Mouse (Mus musculus) embryonic facial prominence, embryonic 14.5 days (tissue): ENCODE data around the gene Dach1. TPM values are rescaled to one million over a fixed set of nuclear protein-coding genes. Genes with fewer than 3 reads are reported as not detected.
A peak's percentile ranks its signal among the peaks of the same experiment; 100 is the strongest.

Experiments
- ATAC-seq: fragments of 200-750 bp; cut with Nextera tagmentation; 2 replicates; pipeline ENCODE4 v1.8.0; 2017; ENCODE audit warnings: low read depth, moderate number of reproducible peaks, moderate TSS enrichment
- DNase-seq: peaks from one replicate; pipeline ENCODE4 v3.0.0-alpha.2; 2015; ENCODE audit warnings: low spot score
- H3K27ac ChIP-seq: fragments of 300-500 bp; sonication (generic); replicated peaks from 2 replicates; pipeline ENCODE4 v1.5.1; 2014; ENCODE audit warnings: low read depth, mild to moderate bottlenecking, low read length, moderate library complexity
- H3K27me3 ChIP-seq: fragments of 300-500 bp; sonication (generic); replicated peaks from 2 replicates; pipeline ENCODE4 v1.6.1; 2014; ENCODE audit warnings: low read length; ENCODE audit not compliant: control insufficient read depth, insufficient read depth
- H3K36me3 ChIP-seq: fragments of 300-500 bp; sonication (generic); 2 replicates; pipeline ENCODE4 v1.6.1; 2014; ENCODE audit warnings: low read length, mixed read lengths; ENCODE audit not compliant: control insufficient read depth, insufficient read depth
- H3K4me1 ChIP-seq: fragments of 300-500 bp; sonication (generic); 2 replicates; pipeline ENCODE4 v1.6.1; 2014; ENCODE audit warnings: antibody characterized with exemption, low read length; ENCODE audit not compliant: control insufficient read depth, insufficient read depth
- H3K4me2 ChIP-seq: fragments of 300-500 bp; sonication (generic); 2 replicates; pipeline ENCODE4 v1.6.1; 2014; ENCODE audit warnings: low read depth, mild to moderate bottlenecking, low read length, moderate library complexity, mixed read lengths
- H3K4me3 ChIP-seq: fragments of 300-500 bp; sonication (generic); 2 replicates; pipeline ENCODE4 v1.5.1; 2014; ENCODE audit warnings: low read depth, mild to moderate bottlenecking, low read length
- H3K9ac ChIP-seq: fragments of 300-500 bp; sonication (generic); 2 replicates; pipeline ENCODE4 v1.6.1; 2014; ENCODE audit warnings: low read depth, mild to moderate bottlenecking, low read length, moderate library complexity, mixed read lengths
- H3K9me3 ChIP-seq: fragments of 300-500 bp; sonication (generic); 2 replicates; pipeline ENCODE4 v1.6.1; 2016; ENCODE audit warnings: low read length; ENCODE audit not compliant: control insufficient read depth
- WGBS: fragments of 180-500 bp; shearing (Covaris S2); extraction: QIAGEN DNeasy Blood & Tissue Kit; methylation state at CpG from one replicate; pipeline ENCODE4 v1.1.7; 2014; 5-methylcytosine and 5-hydroxymethylcytosine counted together
- polyA plus RNA-seq: library from polyadenylated mRNA; unstranded; fragments of >200 nt; fragmentation: Nextera tagmentation; extraction: Ambion mirVana; gene quantifications from 2 replicates; pipeline ENCODE4 v1.2.1, GENCODE M21; 2014

Dach1 gene
- polyA plus RNA-seq, 1 experiment from 2014 or later = 4.1 TPM

DNA sequence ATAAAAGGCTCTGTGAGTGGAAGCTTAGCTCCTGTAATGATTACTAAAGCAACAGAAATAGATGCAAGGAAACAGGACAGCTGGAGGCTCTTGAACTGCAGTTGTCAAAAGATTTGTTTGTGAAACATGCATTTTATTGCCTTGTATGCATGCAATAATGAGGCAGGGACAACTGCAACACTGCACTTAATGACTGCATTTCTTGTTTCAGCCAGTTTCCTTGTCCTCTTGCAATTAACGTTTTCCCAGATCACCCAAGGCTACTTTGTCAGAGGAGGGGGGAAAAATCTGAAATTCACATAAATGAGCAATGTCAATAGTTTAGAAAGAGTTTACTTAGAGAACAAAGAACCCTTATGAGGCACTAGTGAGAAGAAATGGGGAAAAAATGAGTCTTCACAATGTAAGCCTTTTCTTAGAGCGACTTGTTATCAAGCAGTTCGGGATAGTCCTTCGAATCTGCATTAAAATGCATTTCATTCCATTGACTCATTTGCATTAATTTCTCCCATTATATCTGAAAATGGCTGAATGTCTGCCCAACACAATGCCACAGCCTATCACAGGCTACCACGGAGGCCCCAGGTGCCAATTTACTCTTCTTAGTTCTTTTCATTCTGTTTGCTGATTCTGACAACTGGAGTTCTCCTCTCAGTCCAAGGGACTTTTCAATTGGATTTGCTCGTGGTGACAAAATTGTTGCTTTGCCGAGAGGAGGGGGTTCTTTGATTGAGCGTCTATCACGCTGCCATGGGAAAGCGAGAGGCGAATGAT, 96.7 kb downstream of the Dach1 start:
- H3K4me1 ChIP-seq = peaks cover 8% of the 10 kb centered on the region; the same call in 1 of the 2 replicates
- ATAC-seq (peak; percentile 33; the same call in 1 of the 2 replicates), DNase-seq (peak; percentile 20)
- H3K36me3 ChIP-seq = no peaks in the 10 kb centered on the region
- WGBS = 45% methylated on average over 11 of the region's 11 CpGs
- no peak overlapping the region for H3K27ac ChIP-seq
- no peak overlapping the region for H3K9ac ChIP-seq
- H3K27me3 ChIP-seq = no peaks in the 10 kb centered on the region
- H3K9me3 ChIP-seq = no peaks in the 10 kb centered on the region
- H3K4me2 ChIP-seq = no peak overlapping the region
- no peak overlapping the region for H3K4me3 ChIP-seq

DNA sequence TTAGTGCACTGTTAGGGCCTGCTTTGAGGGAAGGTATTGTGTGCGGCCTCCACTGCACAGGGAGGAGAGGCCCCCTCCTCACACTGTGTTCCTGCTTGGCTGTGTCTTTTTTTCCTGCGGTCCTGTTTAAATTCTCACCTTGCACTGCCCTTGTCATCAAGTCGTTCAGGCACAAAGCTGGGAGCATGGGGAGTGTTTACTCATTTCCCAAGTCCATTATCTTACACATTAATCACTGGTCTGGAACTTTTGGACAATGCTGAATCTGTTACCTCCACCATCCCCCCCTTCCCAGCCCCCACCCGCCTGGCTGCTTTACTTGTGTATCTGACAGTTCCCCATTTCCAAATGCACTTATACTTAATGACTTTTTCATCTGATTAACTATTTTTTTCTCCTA, 97.7 kb downstream of the Dach1 start:
- Histone ChIP-seq H3K36me3 (no peaks in the 10 kb centered on the region), H3K27ac (no peak overlapping the region), H3K4me3 (no peak overlapping the region), H3K9ac (no peak overlapping the region), H3K9me3 (no peaks in the 10 kb centered on the region), H3K4me2 (no peak overlapping the region), H3K4me1 (peaks cover 8% of the 10 kb centered on the region; the same call in 1 of the 2 replicates), H3K27me3 (no peaks in the 10 kb centered on the region)
- no peak for ATAC-seq
- WGBS = 41% methylated on average over 4 of the region's 4 CpGs
- DNase-seq = no peak

DNA sequence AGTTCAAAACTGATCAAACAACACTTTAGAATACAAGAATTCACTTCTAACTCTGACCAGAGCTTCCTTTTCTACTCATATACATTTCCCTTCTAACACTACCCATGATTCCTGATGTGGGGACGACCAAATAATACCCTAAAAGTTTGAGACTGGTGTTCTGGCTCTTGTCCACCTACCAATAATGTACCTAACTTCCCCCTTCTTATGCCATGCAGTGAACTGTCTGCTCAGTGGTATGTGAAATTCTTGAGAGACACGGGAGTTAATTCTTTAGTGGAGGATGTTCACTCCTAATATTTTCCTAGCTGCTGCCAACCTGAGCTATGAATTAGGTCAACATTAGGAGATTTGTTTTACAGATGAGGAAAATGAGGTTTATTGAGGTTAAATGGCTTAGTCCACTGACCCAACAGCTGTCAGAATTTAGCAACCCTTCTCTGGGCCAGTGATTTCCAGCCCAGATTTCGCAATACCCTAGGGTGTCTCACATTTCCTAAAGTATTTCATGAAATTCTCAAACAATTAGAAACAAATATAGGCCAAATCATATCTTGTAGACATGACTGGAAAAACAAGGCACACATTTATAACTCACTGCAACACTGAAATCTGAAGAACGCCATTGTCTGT, 102.2 kb downstream of the Dach1 start:
- Histone ChIP-seq H3K27me3 (no peaks in the 10 kb centered on the region), H3K4me3 (no peak overlapping the region), H3K4me1 (peaks cover under 1% of the 10 kb centered on the region; the same call in 1 of the 2 replicates), H3K36me3 (no peaks in the 10 kb centered on the region), H3K4me2 (no peak overlapping the region), H3K9me3 (no peaks in the 10 kb centered on the region), H3K27ac (no peak overlapping the region), H3K9ac (no peak overlapping the region)
- WGBS = 51% methylated on average over 4 of the region's 4 CpGs
- DNase-seq = no peak
- no peak for ATAC-seq

DNA sequence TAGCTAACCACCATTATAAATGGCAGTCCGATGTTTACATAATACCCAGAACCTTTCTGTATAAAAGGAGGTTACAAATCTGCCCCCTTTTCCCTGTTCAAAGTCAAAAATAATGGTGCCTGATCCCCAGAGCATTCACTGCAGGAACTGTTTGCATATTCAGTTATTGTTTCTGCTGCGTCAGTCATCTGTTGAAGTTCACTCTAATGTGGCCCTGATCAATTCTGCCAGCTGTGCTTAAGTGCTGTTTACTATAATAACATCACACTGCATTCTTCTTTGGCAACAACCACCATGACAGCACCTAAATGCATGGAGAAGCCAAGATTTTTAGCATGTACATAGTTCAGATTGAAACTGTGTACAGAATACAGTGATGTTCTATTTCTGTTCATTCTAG, 105.4 kb downstream of the Dach1 start:
- no peak for ATAC-seq

DNA sequence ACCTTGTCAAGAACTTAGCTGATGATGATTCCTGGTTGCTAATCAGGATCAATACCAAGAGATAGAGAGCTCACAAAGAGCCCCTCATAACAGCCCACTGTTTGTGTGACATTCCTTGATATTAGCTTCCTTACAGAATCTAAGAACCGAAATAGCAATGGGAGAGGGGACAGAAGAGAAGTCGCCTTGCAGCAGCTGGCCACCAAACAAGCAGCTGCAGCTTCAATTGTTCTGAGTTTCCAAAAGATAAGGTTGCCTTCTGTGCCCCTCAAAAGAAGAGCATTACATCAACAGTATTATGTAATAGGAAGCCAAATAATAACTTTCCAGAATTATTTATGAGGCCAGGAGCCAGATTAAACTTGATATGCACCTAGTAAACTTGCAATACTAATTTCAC, 120.2 kb downstream of the Dach1 start:
- Histone ChIP-seq H3K9ac (no peak overlapping the region), H3K9me3 (no peaks in the 10 kb centered on the region), H3K36me3 (no peaks in the 10 kb centered on the region), H3K4me2 (no peak overlapping the region), H3K27me3 (no peaks in the 10 kb centered on the region), H3K4me1 (no peaks in the 10 kb centered on the region), H3K4me3 (no peak overlapping the region), H3K27ac (no peak overlapping the region)
- ATAC-seq (no peak), DNase-seq (no peak)
- 41% methylated on average over 2 of the region's 2 CpGs for WGBS

More for the DNA sequence above, 105.4 kb downstream of the Dach1 start:
- no peak overlapping the region for H3K4me2 ChIP-seq
- no peaks in the 10 kb centered on the region for H3K4me1 ChIP-seq
- 73% methylated on average over 2 of the region's 2 CpGs for WGBS
- no peaks in the 10 kb centered on the region for H3K36me3 ChIP-seq
- no peaks in the 10 kb centered on the region for H3K27me3 ChIP-seq
- no peak overlapping the region for H3K27ac ChIP-seq
- H3K9me3 ChIP-seq = no peaks in the 10 kb centered on the region
- no peak overlapping the region for H3K9ac ChIP-seq
- no peak overlapping the region for H3K4me3 ChIP-seq
- no peak for DNase-seq

DNA sequence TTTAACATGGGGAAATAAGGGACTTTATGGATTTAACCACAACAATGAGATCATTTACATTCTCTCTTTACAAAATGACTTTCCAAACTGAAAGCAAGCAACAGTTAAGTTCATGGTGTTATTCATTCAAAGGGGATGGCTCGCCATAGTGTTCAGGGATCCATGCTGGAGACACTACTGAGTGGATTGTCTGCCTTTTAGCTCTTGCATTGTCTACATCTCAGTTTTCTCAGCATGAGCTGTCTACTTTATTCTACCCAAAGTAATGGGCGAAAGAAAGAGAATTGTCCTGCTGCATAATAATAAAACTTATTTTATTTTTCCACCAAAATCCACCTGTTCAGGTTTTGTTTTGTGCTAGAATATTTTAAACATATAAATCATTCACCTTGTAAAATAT, 121.2 kb downstream of the Dach1 start:
- DNase-seq (no peak), ATAC-seq (no peak)
- no peak overlapping the region for H3K4me2 ChIP-seq
- H3K27ac ChIP-seq = no peak overlapping the region
- no peak overlapping the region for H3K9ac ChIP-seq
- 83% methylated on average over 2 of the region's 2 CpGs for WGBS
- H3K4me3 ChIP-seq = no peak overlapping the region
- H3K36me3 ChIP-seq = no peaks in the 10 kb centered on the region
- no peaks in the 10 kb centered on the region for H3K27me3 ChIP-seq
- H3K4me1 ChIP-seq = no peaks in the 10 kb centered on the region
- H3K9me3 ChIP-seq = no peaks in the 10 kb centered on the region

DNA sequence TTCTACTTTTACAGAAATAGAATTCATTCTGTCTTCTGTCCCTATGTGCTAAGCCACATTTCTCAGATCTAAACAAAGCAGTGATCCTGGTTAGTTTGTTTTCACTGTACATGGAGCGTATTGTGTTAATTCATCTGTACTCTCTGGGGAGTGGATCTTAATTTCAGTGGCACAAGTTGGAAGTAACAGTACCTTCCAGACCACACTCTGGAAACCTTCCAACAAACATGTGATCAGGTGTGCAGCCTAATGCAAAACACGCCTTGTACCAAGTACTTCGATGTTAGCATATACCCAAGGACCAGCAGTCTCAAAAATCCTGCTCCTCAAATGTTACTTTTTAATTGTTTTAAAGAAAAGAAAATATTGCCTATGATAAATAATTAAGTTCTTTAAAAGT, 121.9 kb downstream of the Dach1 start:
- 48% methylated on average over 3 of the region's 3 CpGs for WGBS

DNA sequence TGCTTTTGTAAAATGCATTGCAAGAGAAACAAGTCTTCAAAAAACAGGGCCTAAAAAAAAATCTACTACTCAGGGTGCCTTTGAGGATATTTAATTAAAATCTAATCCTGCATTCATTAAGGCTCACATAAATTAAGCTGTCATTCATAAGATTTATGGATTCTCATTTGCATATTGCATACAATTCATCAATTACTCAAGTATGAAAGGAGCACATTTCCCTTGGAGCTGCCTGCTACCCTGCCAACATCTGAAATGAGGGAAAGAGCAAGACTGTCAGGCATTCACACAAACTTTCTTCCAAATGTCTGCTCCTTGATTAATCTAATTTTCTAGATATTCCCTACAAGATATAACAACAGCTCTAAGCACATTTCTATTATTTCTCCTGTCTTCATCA, 122.6 kb downstream of the Dach1 start:
- H3K36me3 ChIP-seq = no peaks in the 10 kb centered on the region
- no peak overlapping the region for H3K4me3 ChIP-seq
- no peak overlapping the region for H3K9ac ChIP-seq
- no peak overlapping the region for H3K27ac ChIP-seq
- DNase-seq (no peak), ATAC-seq (no peak)
- no peaks in the 10 kb centered on the region for H3K4me1 ChIP-seq
- H3K4me2 ChIP-seq = no peak overlapping the region
- H3K9me3 ChIP-seq = no peaks in the 10 kb centered on the region
- H3K27me3 ChIP-seq = no peaks in the 10 kb centered on the region

More for the DNA sequence above, 121.9 kb downstream of the Dach1 start:
- Histone ChIP-seq H3K4me1 (no peaks in the 10 kb centered on the region), H3K36me3 (no peaks in the 10 kb centered on the region), H3K27me3 (no peaks in the 10 kb centered on the region), H3K27ac (no peak overlapping the region), H3K4me3 (no peak overlapping the region), H3K9ac (no peak overlapping the region), H3K9me3 (no peaks in the 10 kb centered on the region), H3K4me2 (no peak overlapping the region)
- peak; percentile 75; the same call in 1 of the 2 replicates for ATAC-seq
- DNase-seq = peak; percentile 50

DNA sequence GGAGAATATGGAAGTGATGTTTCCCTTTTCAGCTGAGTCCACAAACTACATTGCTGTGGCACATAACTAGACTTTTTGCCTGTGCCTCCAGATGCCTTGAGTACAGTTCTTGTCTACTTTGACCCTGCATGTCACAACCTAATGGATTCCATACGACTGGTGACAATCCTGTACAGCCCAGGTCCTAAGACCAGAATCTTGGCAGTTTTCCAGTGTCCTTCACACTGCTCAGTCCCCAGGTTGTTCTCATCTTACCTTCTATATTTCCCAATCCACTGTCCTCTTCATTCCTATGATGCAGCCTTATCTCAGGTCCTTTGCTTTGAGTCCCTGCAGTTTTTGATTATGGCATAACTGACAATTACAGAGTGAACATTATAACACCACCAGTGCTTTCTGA, 131.0 kb downstream of the Dach1 start:
- no peaks in the 10 kb centered on the region for H3K36me3 ChIP-seq
- 18% methylated on average over 1 of the region's 1 CpGs for WGBS

More for the DNA sequence above, 131.0 kb downstream of the Dach1 start:
- no peak overlapping the region for H3K27ac ChIP-seq
- 0 out of 2 replicates have a peak, but pooled peaks cover 3% of the 10 kb centered on the region for H3K4me1 ChIP-seq
- no peak overlapping the region for H3K4me2 ChIP-seq
- H3K9ac ChIP-seq = no peak overlapping the region
- no peaks in the 10 kb centered on the region for H3K27me3 ChIP-seq
- no peak for ATAC-seq
- no peak overlapping the region for H3K4me3 ChIP-seq
- DNase-seq = no peak
- no peaks in the 10 kb centered on the region for H3K9me3 ChIP-seq
